Mouse (Mus musculus): ENCODE results near the gene Sstr5. TPM values are rescaled to one million over a fixed set of nuclear protein-coding genes. Genes with fewer than 3 reads are reported as not detected.

Gene Sstr5
- polyA plus RNA-seq, 1 experiment = not detected

- Histone ChIP-seq H3K27ac (ENCODE audit: control insufficient read depth, insufficient read depth, low read length) (no peak overlapping the region), H3K4me1 (replicated peaks; ENCODE audit: control insufficient read depth, insufficient read depth, low read length) (no peaks in the 10 kb centered on the region), H3K4me3 (ENCODE audit: control insufficient read depth, insufficient read depth, low read length) (no peak overlapping the region), H3K36me3 (ENCODE audit: control insufficient read depth, insufficient read depth, low read length) (no peaks in the 10 kb centered on the region), H3K27me3 (ENCODE audit: control insufficient read depth, insufficient read depth, low read length) (no peaks in the 10 kb centered on the region)
- no peak for TF ChIP-seq POLR2A (IDR thresholded peaks at IDR 0.05; ENCODE audit: control insufficient read depth, extremely low read depth, insufficient read depth, low read length, poor library complexity)
- no peak for TF ChIP-seq CTCF (IDR thresholded peaks at IDR 0.05; ENCODE audit: borderline replicate concordance, control insufficient read depth, extremely low read depth, insufficient read depth, low read length, poor library complexity)
- DNase-seq = no peak
- 32% methylated on average over 3 of the region's 3 CpGs for WGBS
These were observed 54.2 kb downstream of the Sstr5 start for GRCm38 (mm10) chr17:25442889-25443288.

GRCm38 (mm10) chr17:25441417-25441816 is 55.7 kb downstream of the Sstr5 start:
- no peak for DNase-seq
- H3K4me3 ChIP-seq (ENCODE audit: control insufficient read depth, insufficient read depth, low read length) = no peak overlapping the region
- no peak for TF ChIP-seq CTCF (IDR thresholded peaks at IDR 0.05; ENCODE audit: borderline replicate concordance, control insufficient read depth, extremely low read depth, insufficient read depth, low read length, poor library complexity)
- TF ChIP-seq POLR2A (IDR thresholded peaks at IDR 0.05; ENCODE audit: control insufficient read depth, extremely low read depth, insufficient read depth, low read length, poor library complexity) = no peak
- H3K36me3 ChIP-seq (ENCODE audit: control insufficient read depth, insufficient read depth, low read length) = no peaks in the 10 kb centered on the region
- no peaks in the 10 kb centered on the region for H3K4me1 ChIP-seq (replicated peaks; ENCODE audit: control insufficient read depth, insufficient read depth, low read length)
- 76% methylated on average over 6 of the region's 6 CpGs for WGBS
- no peak overlapping the region for H3K27ac ChIP-seq (ENCODE audit: control insufficient read depth, insufficient read depth, low read length)
- no peaks in the 10 kb centered on the region for H3K27me3 ChIP-seq (ENCODE audit: control insufficient read depth, insufficient read depth, low read length)

Other genes starting within 250 kb of the Sstr5 start
- gene Baiap3, start 240.9 kb downstream of the Sstr5 start, polyA plus RNA-seq (2012; rRNA removed) = 56.5 and 60.9 TPM in 2 replicates
- 304 and 316 TPM in 2 replicates for gene Ube2i, start 222.7 kb downstream of the Sstr5 start, polyA plus RNA-seq (2012; rRNA removed)
- 1.2 and 1.3 TPM in 2 replicates for gene Prss34, start 198.9 kb downstream of the Sstr5 start, polyA plus RNA-seq (2012; rRNA removed)
- 0.13 and 0.18 TPM in 2 replicates for gene Prss28, start 188.6 kb downstream of the Sstr5 start, polyA plus RNA-seq (2012; rRNA removed)
- gene Prss29, start 178.6 kb downstream of the Sstr5 start, polyA plus RNA-seq (2012; rRNA removed) = 2.3 and 2.7 TPM in 2 replicates
- 0.44 and 0.61 TPM in 2 replicates for gene Tpsab1, start 151.7 kb downstream of the Sstr5 start, polyA plus RNA-seq (2012; rRNA removed)
- 4.7 and 7.6 TPM in 2 replicates for gene Tpsb2, start 131.0 kb downstream of the Sstr5 start, polyA plus RNA-seq (2012; rRNA removed)
- gene Tpsg1, start 128.0 kb downstream of the Sstr5 start, polyA plus RNA-seq (2012; rRNA removed) = 0.80 and 1.8 TPM in 2 replicates
- gene Cacna1h, start 63.5 kb downstream of the Sstr5 start, polyA plus RNA-seq (2012; rRNA removed) = 1.5 and 4.3 TPM in 2 replicates
- 0.19 and 0.42 TPM in 2 replicates for gene Tekt4, start 42.7 kb downstream of the Sstr5 start, polyA plus RNA-seq (2012; rRNA removed)
- gene Sox8, start 73.4 kb upstream of the Sstr5 start, polyA plus RNA-seq (2012; rRNA removed) = 0.94 and 1.0 TPM in 2 replicates
- 25.2 and 25.8 TPM in 2 replicates for gene Lmf1, start 81.8 kb upstream of the Sstr5 start, polyA plus RNA-seq (2012; rRNA removed)
- gene Gng13, start 219.9 kb upstream of the Sstr5 start, polyA plus RNA-seq (2012; rRNA removed) = 0.54 and 1.2 TPM in 2 replicates
- 36.7 and 49.5 TPM in 2 replicates for gene Chtf18, start 230.1 kb upstream of the Sstr5 start, polyA plus RNA-seq (2012; rRNA removed)
- gene Rpusd1, start 230.4 kb upstream of the Sstr5 start, polyA plus RNA-seq (2012; rRNA removed) = 68.6 and 69.2 TPM in 2 replicates
- 0.68 and 0.69 TPM in 2 replicates for gene Mslnl, start 238.8 kb upstream of the Sstr5 start, polyA plus RNA-seq (2012; rRNA removed)